Mouse (Mus musculus) embryonic fibroblast, embryonic 13.5 days (primary cell): ENCODE results near the gene Rnf40. TPM values are rescaled to one million over a fixed set of nuclear protein-coding genes. Genes with fewer than 3 reads are reported as not detected.
A peak's percentile ranks its signal among the peaks of the same experiment; 100 is the strongest.

Experiments used
- H3K27ac ChIP-seq: 2 replicates; pipeline ENCODE4 v1.5.1; 2012; ENCODE audit warnings: low read length, control low read depth, inconsistent platforms; ENCODE audit not compliant: insufficient read depth
- H3K4me1 ChIP-seq: 2 replicates; pipeline ENCODE4 v1.6.1; 2011; ENCODE audit warnings: low read length; ENCODE audit not compliant: control insufficient read depth, insufficient read depth
- H3K4me3 ChIP-seq: 2 replicates; pipeline ENCODE4 v1.5.1; 2011; ENCODE audit warnings: mild to moderate bottlenecking, control low read depth, low read length; ENCODE audit not compliant: insufficient read depth
- CTCF ChIP-seq: IDR thresholded peaks from 2 replicates; pipeline ENCODE4 v1.5.1; 2011; ENCODE audit warnings: mild to moderate bottlenecking, control low read depth, low read length, moderate library complexity, borderline replicate concordance; ENCODE audit not compliant: insufficient read depth
- POLR2A ChIP-seq: IDR thresholded peaks from 2 replicates; pipeline ENCODE4 v1.6.1; 2011; ENCODE audit warnings: low read depth, mild to moderate bottlenecking, control low read depth, low read length, moderate library complexity
- polyA plus RNA-seq: library from polyadenylated mRNA; stranded (reverse); fragments of >200 nt; gene quantifications from 2 replicates; pipeline ENCODE4 v1.2.4, GENCODE M21; 2011; ENCODE audit warnings: low read depth; ENCODE audit not compliant: missing spikeins, insufficient read length

Rnf40 gene
- polyA plus RNA-seq, 1 experiment: 34.2 TPM

DNA sequence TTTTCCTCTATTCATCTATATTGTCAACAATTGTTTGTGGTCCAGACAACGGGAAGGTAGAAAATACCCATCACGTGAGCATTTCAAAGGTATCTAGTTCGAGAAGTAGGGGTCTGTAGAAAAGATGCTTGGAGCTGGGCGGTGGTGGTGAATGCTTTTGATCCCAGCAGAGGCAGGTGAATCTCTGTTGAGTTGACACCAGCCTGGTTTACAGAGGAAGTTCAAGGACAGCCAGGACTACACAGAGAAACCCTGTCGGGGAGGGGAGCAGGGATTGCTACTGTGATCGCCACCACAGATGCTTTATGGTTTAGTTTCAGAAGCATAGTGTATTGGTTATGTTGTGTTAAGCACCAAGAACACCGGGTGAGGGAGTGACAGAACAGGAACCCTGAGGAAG, 14.5 kb upstream of the Rnf40 start:
- Histone ChIP-seq H3K4me1 (no peaks in the 10 kb centered on the region), H3K4me3 (peak overlapping the region; percentile 84), H3K27ac (no peak overlapping the region)
- no peak for TF ChIP-seq CTCF
- TF ChIP-seq POLR2A: no peak

DNA sequence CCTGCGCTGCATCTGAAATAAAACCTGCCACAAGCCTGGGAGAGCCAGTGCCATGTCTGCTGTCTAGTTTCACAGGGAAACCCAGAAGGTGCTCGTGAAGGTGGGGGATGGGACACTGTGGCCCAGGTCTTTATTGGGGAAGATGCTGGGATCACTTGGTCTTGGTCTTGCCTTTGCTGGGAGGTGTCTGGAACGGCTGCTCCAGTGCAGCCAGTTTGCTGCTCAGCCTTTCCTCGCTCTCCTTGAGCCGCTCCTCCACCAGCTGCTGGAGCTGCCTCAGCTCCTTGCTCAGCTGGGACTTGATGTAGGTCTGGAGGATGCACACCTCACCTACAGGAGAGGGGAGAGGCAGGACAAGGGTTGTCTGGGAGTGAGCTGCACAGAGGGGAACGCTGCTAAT, 5.3 kb upstream of the Rnf40 start:
- no peak overlapping the region for H3K4me3 ChIP-seq
- H3K27ac ChIP-seq: no peak overlapping the region
- TF ChIP-seq CTCF: no peak
- TF ChIP-seq POLR2A: no peak
- H3K4me1 ChIP-seq: peaks cover 3% of the 10 kb centered on the region; the same call in 1 of the 2 replicates

GRCm38 (mm10) chr7:127585031-127585430, 3.5 kb upstream of the Rnf40 start:
- peaks cover 3% of the 10 kb centered on the region; the same call in 1 of the 2 replicates for H3K4me1 ChIP-seq
- TF ChIP-seq CTCF (no peak), POLR2A (no peak)
- H3K4me3 ChIP-seq: no peak overlapping the region
- no peak overlapping the region for H3K27ac ChIP-seq

- TF ChIP-seq CTCF (no peak), POLR2A (no peak)
- no peak overlapping the region for H3K4me3 ChIP-seq
- H3K4me1 ChIP-seq: peaks cover 3% of the 10 kb centered on the region; the same call in 1 of the 2 replicates
- H3K27ac ChIP-seq: no peak overlapping the region
Measured at GRCm38 (mm10) chr7:127586149-127586548, 2.4 kb upstream of the Rnf40 start.

- H3K27ac ChIP-seq: no peak overlapping the region
- TF ChIP-seq CTCF: no peak
- no peak for TF ChIP-seq POLR2A
Measured at GRCm38 (mm10) chr7:127587196-127587595, 1.4 kb upstream of the Rnf40 start.

GRCm38 (mm10) chr7:127588901-127589300, 334 bp downstream of the Rnf40 start:
- no peak for TF ChIP-seq CTCF
- TF ChIP-seq POLR2A: no peak
- H3K27ac ChIP-seq: no peak overlapping the region
- H3K4me1 ChIP-seq: peaks cover 3% of the 10 kb centered on the region; the same call in 1 of the 2 replicates

More at GRCm38 (mm10) chr7:127587196-127587595, 1.4 kb upstream of the Rnf40 start:
- H3K4me1 ChIP-seq: peaks cover 3% of the 10 kb centered on the region; the same call in 1 of the 2 replicates
- peak overlapping the region; percentile 3; the same call in 1 of the 2 replicates for H3K4me3 ChIP-seq

GRCm38 (mm10) chr7:127589637-127590036, 1.1 kb downstream of the Rnf40 start:
- TF ChIP-seq POLR2A: no peak
- no peak for TF ChIP-seq CTCF
- Histone ChIP-seq H3K4me3 (peak overlapping the region; percentile 86), H3K27ac (no peak overlapping the region), H3K4me1 (peaks cover 3% of the 10 kb centered on the region; the same call in 1 of the 2 replicates)

More at GRCm38 (mm10) chr7:127588901-127589300, 334 bp downstream of the Rnf40 start:
- H3K4me3 ChIP-seq: peak overlapping the region; percentile 86

DNA sequence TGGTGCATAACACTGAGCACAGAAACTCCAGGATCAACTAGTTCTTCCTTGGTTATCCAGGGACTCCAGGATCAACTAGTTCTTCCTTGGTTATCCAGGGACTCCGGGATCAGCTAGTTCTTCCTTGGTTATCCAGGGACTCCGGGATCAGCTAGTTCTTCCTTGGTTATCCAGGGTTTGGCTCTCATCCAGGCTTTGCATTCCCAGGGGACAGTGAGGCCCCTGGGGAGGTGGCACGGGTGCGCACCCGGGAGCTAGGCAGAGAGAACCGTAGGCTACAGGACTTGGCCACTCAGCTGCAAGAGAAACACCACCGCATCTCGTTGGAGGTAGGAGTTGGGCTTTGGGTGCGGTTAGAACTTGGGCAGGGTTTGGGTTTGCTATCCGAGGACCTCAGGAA, 2.5 kb downstream of the Rnf40 start:
- peaks cover 3% of the 10 kb centered on the region; the same call in 1 of the 2 replicates for H3K4me1 ChIP-seq
- TF ChIP-seq CTCF (no peak), POLR2A (no peak)
- no peak overlapping the region for H3K4me3 ChIP-seq
- H3K27ac ChIP-seq: no peak overlapping the region

DNA sequence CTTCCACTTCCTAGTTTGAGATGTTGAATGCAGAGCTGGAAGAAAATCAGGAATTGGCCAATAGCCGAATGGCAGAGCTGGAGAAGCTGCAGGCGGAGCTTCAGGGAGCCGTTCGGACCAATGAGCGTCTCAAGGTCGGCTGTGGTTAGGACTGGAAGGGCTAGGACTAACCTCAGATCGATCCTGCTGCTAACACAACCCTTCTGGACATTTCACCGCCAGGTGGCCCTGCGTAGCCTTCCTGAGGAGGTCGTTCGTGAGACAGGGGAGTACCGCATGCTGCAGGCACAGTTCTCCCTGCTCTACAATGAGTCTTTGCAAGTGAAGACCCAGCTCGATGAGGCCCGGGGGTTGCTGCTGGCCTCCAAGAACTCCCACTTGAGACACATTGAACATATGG, 4.0 kb downstream of the Rnf40 start:
- Histone ChIP-seq H3K4me3 (no peak overlapping the region), H3K4me1 (no peaks in the 10 kb centered on the region), H3K27ac (no peak overlapping the region)
- no peak for TF ChIP-seq CTCF
- no peak for TF ChIP-seq POLR2A

GRCm38 (mm10) chr7:127596747-127597146, 8.2 kb downstream of the Rnf40 start:
- no peak for TF ChIP-seq POLR2A
- no peak for TF ChIP-seq CTCF
- no peaks in the 10 kb centered on the region for H3K4me1 ChIP-seq
- no peak overlapping the region for H3K27ac ChIP-seq

DNA sequence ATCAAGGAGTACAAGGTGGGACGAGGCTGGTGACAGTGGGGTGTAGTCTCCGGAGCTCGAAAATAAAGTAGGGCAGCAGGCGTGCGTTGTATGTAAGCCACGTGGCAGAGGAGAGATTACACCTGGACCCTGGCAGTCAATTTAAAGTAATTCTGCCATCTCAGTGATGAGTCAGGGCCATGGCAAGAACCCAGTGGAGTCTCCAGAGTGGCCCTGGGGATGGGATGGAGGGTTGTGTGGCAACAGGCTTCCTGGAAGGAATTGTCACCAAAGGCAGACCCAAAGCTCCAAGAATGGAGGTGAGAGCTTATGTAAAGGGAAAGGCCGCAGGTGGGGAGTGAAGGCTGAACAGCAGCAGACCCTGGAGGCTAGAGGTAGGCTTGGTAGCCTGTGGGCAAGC, 12.0 kb downstream of the Rnf40 start:
- Histone ChIP-seq H3K4me1 (no peaks in the 10 kb centered on the region), H3K27ac (no peak overlapping the region), H3K4me3 (no peak overlapping the region)
- no peak for TF ChIP-seq CTCF
- TF ChIP-seq POLR2A: no peak

More at GRCm38 (mm10) chr7:127596747-127597146, 8.2 kb downstream of the Rnf40 start:
- H3K4me3 ChIP-seq: no peak overlapping the region
